Mouse (Mus musculus) right cerebral cortex, postnatal 25 days (tissue): ENCODE results near the gene Tacc2.
A peak's percentile ranks its signal among the peaks of the same experiment; 100 is the strongest.

Experiments used
- DNase-seq: peaks from one replicate; pipeline ENCODE4 v3.0.0; 2022

Gene Tacc2

GRCm38 (mm10) chr7:130692943-130693799 is 115.9 kb downstream of the Tacc2 start:
- DNase-seq, result peak; percentile 56

GRCm38 (mm10) chr7:130693800-130694193 is 116.6 kb downstream of the Tacc2 start:
- DNase-seq, result no peak

- no peak for DNase-seq
These were observed 118.6 kb downstream of the Tacc2 start for GRCm38 (mm10) chr7:130695669-130696338.

GRCm38 (mm10) chr7:130696347-130697234 is 119.4 kb downstream of the Tacc2 start:
- DNase-seq, result peak; percentile 52

GRCm38 (mm10) chr7:130698480-130698879 is 121.2 kb downstream of the Tacc2 start:
- no peak for DNase-seq

- DNase-seq, result no peak
These were observed 124.1 kb downstream of the Tacc2 start for GRCm38 (mm10) chr7:130701336-130701735.

- DNase-seq, result no peak
These were observed 128.0 kb downstream of the Tacc2 start for GRCm38 (mm10) chr7:130705230-130705629.

- DNase-seq, result no peak
These were observed 131.7 kb downstream of the Tacc2 start for GRCm38 (mm10) chr7:130708940-130709339.

GRCm38 (mm10) chr7:130709372-130710274 is 132.4 kb downstream of the Tacc2 start:
- DNase-seq, result no peak

GRCm38 (mm10) chr7:130711851-130712250 is 134.6 kb downstream of the Tacc2 start:
- no peak for DNase-seq

GRCm38 (mm10) chr7:130713319-130713718 is 136.1 kb downstream of the Tacc2 start:
- DNase-seq, result no peak

GRCm38 (mm10) chr7:130715467-130715866 is 138.2 kb downstream of the Tacc2 start:
- DNase-seq, result no peak

- DNase-seq, result no peak
These were observed 139.1 kb downstream of the Tacc2 start for GRCm38 (mm10) chr7:130716341-130716740.

GRCm38 (mm10) chr7:130716989-130717388 is 139.8 kb downstream of the Tacc2 start:
- DNase-seq, result no peak

GRCm38 (mm10) chr7:130719931-130720598 is 142.8 kb downstream of the Tacc2 start:
- no peak for DNase-seq

- no peak for DNase-seq
These were observed 143.6 kb downstream of the Tacc2 start for GRCm38 (mm10) chr7:130720646-130721335.

GRCm38 (mm10) chr7:130726185-130726584 is 148.9 kb downstream of the Tacc2 start:
- DNase-seq, result no peak

GRCm38 (mm10) chr7:130726724-130727422 is 149.6 kb downstream of the Tacc2 start:
- no peak for DNase-seq

- no peak for DNase-seq
These were observed 150.3 kb downstream of the Tacc2 start for GRCm38 (mm10) chr7:130727560-130727959.

- no peak for DNase-seq
These were observed 154.6 kb downstream of the Tacc2 start for GRCm38 (mm10) chr7:130731792-130732191.
